Mouse (Mus musculus): ENCODE results near the gene Nckap1l.

The Nckap1l gene

DNA sequence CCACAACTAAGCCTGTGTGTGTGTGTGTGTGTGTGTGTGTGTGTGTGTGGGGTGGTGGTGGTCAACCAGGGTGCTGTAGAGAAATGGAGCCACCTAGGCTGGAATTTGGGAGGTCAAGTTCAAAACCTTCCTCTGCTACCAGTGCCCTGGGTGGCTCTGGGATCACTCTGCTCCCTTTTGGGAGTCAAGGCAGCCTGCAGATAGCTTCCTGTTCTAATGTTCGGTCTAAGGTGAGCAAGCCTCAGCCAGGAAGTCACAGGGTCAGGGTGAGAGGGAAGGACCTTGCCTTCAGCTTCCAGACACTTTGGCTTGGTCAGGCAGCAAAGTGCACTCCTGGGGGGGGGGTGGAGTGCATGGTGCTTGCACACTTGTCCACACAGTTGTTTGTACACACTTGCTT, 87.1 kb downstream of the Nckap1l start:
- DNase-seq = no peak

DNA sequence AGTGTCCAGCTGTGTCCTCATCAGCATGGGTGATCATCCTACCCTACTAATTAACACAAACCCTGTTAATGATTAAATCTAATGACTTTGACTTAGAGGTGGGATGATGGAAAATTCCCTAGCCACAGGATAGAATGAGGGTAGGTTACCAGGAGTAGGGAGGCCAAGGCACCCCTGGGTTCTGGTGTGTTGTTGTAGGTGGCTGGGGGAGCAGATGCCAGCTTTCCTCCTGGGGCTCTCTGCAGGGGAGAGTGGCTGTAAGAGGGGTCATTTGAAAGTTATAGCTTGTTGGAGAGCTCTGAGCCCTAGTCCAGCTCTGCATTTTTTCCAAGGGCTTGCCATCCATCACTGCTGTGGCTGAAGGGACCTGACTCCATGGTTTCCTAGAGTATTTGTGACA, 88.9 kb downstream of the Nckap1l start:
- DNase-seq = no peak

- DNase-seq = no peak
Observed at GRCm38 (mm10) chr15:103547983-103548382, 94.4 kb downstream of the Nckap1l start.

Measured in retina, postnatal 1 day (tissue).